Mouse (Mus musculus) liver, embryonic 15.5 days (tissue): Measurements from ENCODE around the gene Tmem167. TPM values are rescaled to one million over a fixed set of nuclear protein-coding genes. Genes with fewer than 3 reads are reported as not detected.

Experiments used
- ATAC-seq: fragments of 200-750 bp; cut with Nextera tagmentation; 2 replicates; pipeline ENCODE4 v1.8.0; 2017; ENCODE audit warnings: moderate number of reproducible peaks, mild to moderate bottlenecking, moderate library complexity; ENCODE audit not compliant: insufficient read depth
- H3K27ac ChIP-seq: fragments of 300-500 bp; sonication (generic); replicated peaks from 2 replicates; pipeline ENCODE4 v1.5.1; 2015; ENCODE audit warnings: mild to moderate bottlenecking, inconsistent platforms
- H3K27me3 ChIP-seq: fragments of 300-500 bp; sonication (generic); 2 replicates; pipeline ENCODE4 v1.6.1; 2015; ENCODE audit warnings: mild to moderate bottlenecking, inconsistent platforms
- H3K36me3 ChIP-seq: fragments of 300-500 bp; sonication (generic); replicated peaks from 2 replicates; pipeline ENCODE4 v1.6.1; 2015; ENCODE audit warnings: moderate library complexity, mild to moderate bottlenecking, inconsistent platforms
- H3K4me1 ChIP-seq: fragments of 300-500 bp; sonication (generic); replicated peaks from 2 replicates; pipeline ENCODE4 v1.6.1; 2015; ENCODE audit warnings: inconsistent platforms
- H3K4me2 ChIP-seq: fragments of 300-500 bp; sonication (generic); 2 replicates; pipeline ENCODE4 v1.6.1; 2015; ENCODE audit warnings: moderate library complexity, mild to moderate bottlenecking, inconsistent platforms
- H3K4me3 ChIP-seq: fragments of 300-500 bp; sonication (generic); replicated peaks from 2 replicates; pipeline ENCODE4 v1.5.1; 2015; ENCODE audit warnings: mild to moderate bottlenecking, inconsistent platforms
- H3K9ac ChIP-seq: fragments of 300-500 bp; sonication (generic); 2 replicates; pipeline ENCODE4 v1.6.1; 2015; ENCODE audit warnings: moderate library complexity, mild to moderate bottlenecking, inconsistent platforms
- H3K9me3 ChIP-seq: fragments of 300-500 bp; sonication (generic); replicated peaks from 2 replicates; pipeline ENCODE4 v1.6.1; 2016; ENCODE audit warnings: inconsistent platforms
- WGBS: fragments of 180-500 bp; shearing (Covaris S2); methylation state at CpG from one replicate; pipeline ENCODE4 v1.1.7; 2015; ENCODE audit warnings: mixed read lengths; ENCODE audit not compliant: insufficient replicate concordance; 5-methylcytosine and 5-hydroxymethylcytosine counted together
- polyA plus RNA-seq: library from polyadenylated mRNA; unstranded; fragments of >200 nt; fragmentation: Nextera tagmentation; extraction: Ambion mirVana; gene quantifications from 2 replicates; pipeline ENCODE4 v1.2.1, GENCODE M21; 2015

The Tmem167 gene
- polyA plus RNA-seq, 1 experiment from 2014 or later: 18.2 TPM

DNA sequence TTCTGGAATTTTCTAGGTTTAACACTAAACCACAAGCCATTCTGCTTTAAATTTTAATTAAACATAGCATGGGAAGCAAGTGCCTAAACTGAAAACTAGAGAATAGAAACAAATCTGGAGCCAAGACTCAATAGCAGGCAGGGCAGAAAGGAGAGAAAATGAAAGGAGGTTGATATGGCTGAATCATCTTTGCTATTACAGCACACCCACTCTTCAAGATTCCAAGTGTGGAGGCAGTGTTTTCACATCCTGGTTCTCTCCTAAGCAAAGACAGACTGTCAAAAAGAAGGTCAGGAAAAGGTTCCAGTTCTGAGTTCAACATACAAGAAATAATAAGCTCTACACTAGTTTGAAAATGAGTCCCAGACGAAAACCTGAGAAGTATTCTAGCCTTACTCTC lies 52.8 kb downstream of the Tmem167 start:
- Histone ChIP-seq H3K27me3 (no peaks in the 10 kb centered on the region), H3K4me1 (no peaks in the 10 kb centered on the region), H3K9ac (no peak overlapping the region), H3K4me2 (no peak overlapping the region), H3K9me3 (no peaks in the 10 kb centered on the region), H3K27ac (no peak overlapping the region), H3K36me3 (no peaks in the 10 kb centered on the region), H3K4me3 (no peak overlapping the region)
- ATAC-seq: no peak
- 63% methylated on average over 1 of the region's 1 CpGs for WGBS

GRCm38 (mm10) chr13:90143245-90143644 lies 54.3 kb downstream of the Tmem167 start:
- Histone ChIP-seq H3K9me3 (no peaks in the 10 kb centered on the region), H3K36me3 (no peaks in the 10 kb centered on the region), H3K4me2 (no peak overlapping the region), H3K4me1 (no peaks in the 10 kb centered on the region), H3K27ac (no peak overlapping the region), H3K9ac (no peak overlapping the region), H3K4me3 (no peak overlapping the region), H3K27me3 (no peaks in the 10 kb centered on the region)
- WGBS: 37% methylated on average over 4 of the region's 4 CpGs
- ATAC-seq: no peak

GRCm38 (mm10) chr13:90151881-90152280 lies 63.0 kb downstream of the Tmem167 start:
- H3K36me3 ChIP-seq: no peaks in the 10 kb centered on the region
- H3K9ac ChIP-seq: no peak overlapping the region
- H3K9me3 ChIP-seq: no peaks in the 10 kb centered on the region
- no peak overlapping the region for H3K4me2 ChIP-seq
- ATAC-seq: no peak
- no peaks in the 10 kb centered on the region for H3K27me3 ChIP-seq
- H3K4me3 ChIP-seq: no peak overlapping the region
- H3K27ac ChIP-seq: no peak overlapping the region
- H3K4me1 ChIP-seq: no peaks in the 10 kb centered on the region

- no peak for ATAC-seq
- Histone ChIP-seq H3K4me3 (no peak overlapping the region), H3K4me2 (no peak overlapping the region), H3K4me1 (no peaks in the 10 kb centered on the region), H3K9me3 (no peaks in the 10 kb centered on the region), H3K27ac (no peak overlapping the region), H3K9ac (no peak overlapping the region), H3K27me3 (no peaks in the 10 kb centered on the region), H3K36me3 (no peaks in the 10 kb centered on the region)
- WGBS: 55% methylated on average over 7 of the region's 7 CpGs
These were observed 63.8 kb downstream of the Tmem167 start for GRCm38 (mm10) chr13:90152536-90153273.

GRCm38 (mm10) chr13:90164147-90164546 lies 75.2 kb downstream of the Tmem167 start:
- no peak overlapping the region for H3K9ac ChIP-seq
- no peak overlapping the region for H3K4me2 ChIP-seq
- H3K4me3 ChIP-seq: no peak overlapping the region
- no peak overlapping the region for H3K27ac ChIP-seq
- H3K36me3 ChIP-seq: no peaks in the 10 kb centered on the region
- ATAC-seq: no peak
- WGBS: 56% methylated on average over 2 of the region's 2 CpGs
- H3K9me3 ChIP-seq: no peaks in the 10 kb centered on the region
- H3K27me3 ChIP-seq: no peaks in the 10 kb centered on the region
- H3K4me1 ChIP-seq: no peaks in the 10 kb centered on the region

GRCm38 (mm10) chr13:90167044-90167443 lies 78.1 kb downstream of the Tmem167 start:
- no peak for ATAC-seq
- Histone ChIP-seq H3K9ac (no peak overlapping the region), H3K27me3 (no peaks in the 10 kb centered on the region), H3K36me3 (no peaks in the 10 kb centered on the region), H3K9me3 (no peaks in the 10 kb centered on the region), H3K4me3 (no peak overlapping the region), H3K4me1 (no peaks in the 10 kb centered on the region), H3K27ac (no peak overlapping the region), H3K4me2 (no peak overlapping the region)
- 45% methylated on average over 3 of the region's 3 CpGs for WGBS

DNA sequence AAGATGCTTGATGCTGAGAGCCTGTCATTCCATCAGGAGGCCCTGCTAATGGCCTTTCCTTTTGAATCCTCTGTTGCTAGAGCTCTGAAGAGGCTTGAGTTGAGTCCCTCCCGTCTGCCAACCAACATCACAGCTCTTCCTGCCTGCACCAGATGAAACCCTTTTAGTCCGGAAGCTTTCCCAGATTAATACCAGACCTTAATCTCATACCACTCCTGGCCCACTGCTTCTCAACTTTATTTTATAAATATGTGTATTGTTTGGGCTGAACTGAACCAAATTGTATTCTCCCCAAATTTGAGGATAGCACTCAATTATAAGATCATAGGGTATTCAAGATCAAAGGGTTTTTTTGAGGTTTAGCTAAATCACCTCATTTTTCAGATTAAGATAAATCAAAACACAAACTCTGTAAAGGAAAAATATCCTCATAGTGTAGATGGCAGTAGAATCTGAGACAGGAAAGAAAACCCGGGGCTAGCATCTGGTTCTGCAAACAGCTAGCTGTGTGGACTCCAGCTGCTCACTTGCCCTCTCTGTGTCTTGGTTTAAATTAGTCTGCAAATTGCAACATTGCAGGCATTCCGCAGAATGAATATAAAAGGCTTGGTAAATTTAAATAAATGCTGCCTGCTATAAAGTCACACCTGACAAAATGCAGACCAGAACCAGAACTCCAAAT lies 81.3 kb downstream of the Tmem167 start:
- ATAC-seq: no peak
- H3K27ac ChIP-seq: no peak overlapping the region
- no peaks in the 10 kb centered on the region for H3K9me3 ChIP-seq
- no peaks in the 10 kb centered on the region for H3K27me3 ChIP-seq
- H3K4me3 ChIP-seq: no peak overlapping the region
- no peaks in the 10 kb centered on the region for H3K36me3 ChIP-seq
- 35% methylated on average over 4 of the region's 4 CpGs for WGBS
- no peaks in the 10 kb centered on the region for H3K4me1 ChIP-seq
- no peak overlapping the region for H3K4me2 ChIP-seq
- H3K9ac ChIP-seq: no peak overlapping the region

GRCm38 (mm10) chr13:90170782-90171179 lies 81.9 kb downstream of the Tmem167 start:
- Histone ChIP-seq H3K4me1 (no peaks in the 10 kb centered on the region), H3K9me3 (no peaks in the 10 kb centered on the region), H3K27ac (no peak overlapping the region), H3K4me3 (no peak overlapping the region), H3K27me3 (no peaks in the 10 kb centered on the region), H3K36me3 (no peaks in the 10 kb centered on the region), H3K4me2 (no peak overlapping the region), H3K9ac (no peak overlapping the region)
- ATAC-seq: no peak
- WGBS: 25% methylated on average over 2 of the region's 2 CpGs

DNA sequence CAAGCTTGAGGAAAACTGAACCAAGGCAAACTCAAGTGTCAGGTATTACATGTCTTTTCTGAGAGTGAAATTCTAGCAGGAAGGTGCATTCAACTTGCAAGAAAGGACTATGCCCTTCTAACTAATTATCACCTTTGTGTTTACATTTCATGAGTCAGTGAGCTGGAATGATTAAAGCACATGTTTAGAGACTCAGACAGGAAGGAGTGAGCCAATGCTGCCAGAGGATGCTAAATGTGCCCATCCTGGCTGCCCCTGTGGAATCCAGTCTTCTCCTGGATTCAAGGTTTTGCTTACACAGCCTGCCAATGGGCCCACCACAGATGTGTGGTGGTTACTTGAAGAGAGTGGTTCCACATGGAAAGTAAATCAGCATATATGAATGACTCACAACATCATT lies 82.5 kb downstream of the Tmem167 start:
- Histone ChIP-seq H3K36me3 (no peaks in the 10 kb centered on the region), H3K27me3 (no peaks in the 10 kb centered on the region), H3K9ac (no peak overlapping the region), H3K4me1 (no peaks in the 10 kb centered on the region), H3K27ac (no peak overlapping the region), H3K4me2 (no peak overlapping the region), H3K4me3 (no peak overlapping the region), H3K9me3 (no peaks in the 10 kb centered on the region)
- ATAC-seq: no peak

GRCm38 (mm10) chr13:90175662-90176061 lies 86.7 kb downstream of the Tmem167 start:
- H3K4me1 ChIP-seq: no peaks in the 10 kb centered on the region
- no peak overlapping the region for H3K4me2 ChIP-seq
- H3K9ac ChIP-seq: no peak overlapping the region
- no peak overlapping the region for H3K27ac ChIP-seq
- H3K4me3 ChIP-seq: no peak overlapping the region
- no peaks in the 10 kb centered on the region for H3K36me3 ChIP-seq
- WGBS: 48% methylated on average over 2 of the region's 2 CpGs
- H3K9me3 ChIP-seq: no peaks in the 10 kb centered on the region
- no peak for ATAC-seq
- H3K27me3 ChIP-seq: no peaks in the 10 kb centered on the region

DNA sequence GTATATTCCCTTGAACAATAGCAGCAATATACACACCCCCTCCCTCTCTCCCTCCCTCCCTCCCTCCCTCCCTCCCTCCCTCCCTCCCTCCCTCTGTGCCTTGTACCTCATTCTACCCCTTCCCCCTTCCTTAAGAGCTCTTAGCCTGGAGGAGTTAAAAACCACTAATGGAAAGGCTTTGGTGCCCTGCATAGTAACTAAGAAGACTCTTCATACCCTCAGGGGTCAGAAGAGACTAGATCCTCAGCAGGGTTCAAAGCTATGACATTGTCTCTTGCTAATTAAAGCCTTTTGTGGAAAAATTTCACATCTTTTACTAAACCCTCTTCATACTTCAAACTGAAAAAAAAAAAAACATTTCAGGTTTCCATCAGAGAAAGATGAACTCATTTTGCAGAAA lies 93.3 kb downstream of the Tmem167 start:
- H3K9ac ChIP-seq: no peak overlapping the region
- no peak for ATAC-seq
- H3K4me3 ChIP-seq: no peak overlapping the region
- H3K27me3 ChIP-seq: no peaks in the 10 kb centered on the region
- no peaks in the 10 kb centered on the region for H3K9me3 ChIP-seq
- H3K4me2 ChIP-seq: no peak overlapping the region
- no peaks in the 10 kb centered on the region for H3K36me3 ChIP-seq
- H3K4me1 ChIP-seq: no peaks in the 10 kb centered on the region
- no peak overlapping the region for H3K27ac ChIP-seq

GRCm38 (mm10) chr13:90183536-90183935 lies 94.6 kb downstream of the Tmem167 start:
- H3K27me3 ChIP-seq: no peaks in the 10 kb centered on the region
- H3K9me3 ChIP-seq: no peaks in the 10 kb centered on the region
- H3K36me3 ChIP-seq: no peaks in the 10 kb centered on the region
- H3K4me2 ChIP-seq: no peak overlapping the region
- H3K27ac ChIP-seq: no peak overlapping the region
- H3K4me1 ChIP-seq: no peaks in the 10 kb centered on the region
- no peak overlapping the region for H3K4me3 ChIP-seq
- ATAC-seq: no peak
- WGBS: 58% methylated on average over 7 of the region's 7 CpGs
- no peak overlapping the region for H3K9ac ChIP-seq
